Mouse (Mus musculus): Measurements from ENCODE around the gene Cog5. TPM values are rescaled to one million over a fixed set of nuclear protein-coding genes. Genes with fewer than 3 reads are reported as not detected.
A peak's percentile ranks its signal among the peaks of the same experiment; 100 is the strongest.

The Cog5 gene
- total and polyA plus RNA-seq, 3 experiments, result 27.1 to 28.4 TPM; not detected in 1

GRCm38 (mm10) chr12:31937613-31938012 lies 282.9 kb downstream of the Cog5 start:
- TF ChIP-seq CHD1 (IDR thresholded peaks at IDR 0.05; ENCODE audit: low read depth, low read length) (no peak), GATA1 (IDR thresholded peaks at IDR 0.05; ENCODE audit: low read depth, low read length) (peak; percentile 33; the same call in 1 of the 2 replicates), JUND (IDR thresholded peaks at IDR 0.05; ENCODE audit: low read depth, low read length) (no peak), CTCF (IDR thresholded peaks at IDR 0.05 in 2 of 3, conservative IDR thresholded peaks at IDR 0.05 in 1 of 3; ENCODE audit: control insufficient read depth in 1 of 3, insufficient read depth in 1 of 3, low read depth in 2 of 3, low read length in 3 of 3, poor library complexity in 1 of 3, severe bottlenecking in 1 of 3) (no peak), EP300 (IDR thresholded peaks at IDR 0.05; ENCODE audit: low read depth in 1 of 2, low read length in 2 of 2) (peak in 1 of 2 experiments; percentile 63; a peak in 1 of 4 replicates), GABPA (IDR thresholded peaks at IDR 0.05; ENCODE audit: low read depth, low read length) (no peak), CHD2 (IDR thresholded peaks at IDR 0.05; ENCODE audit: low read length) (no peak), KAT2A (conservative IDR thresholded peaks at IDR 0.05; ENCODE audit: low read depth, low read length) (no peak), MYC (IDR thresholded peaks at IDR 0.05; ENCODE audit: low read depth, low read length) (no peak), MEF2A (IDR thresholded peaks at IDR 0.05; ENCODE audit: extremely low read depth, insufficient replicate concordance, low read depth, low read length, poor library complexity, severe bottlenecking) (no peak)
- Histone ChIP-seq H3K4me3 (ENCODE audit: control insufficient read depth in 1 of 2, insufficient read depth in 1 of 2, low read depth in 2 of 2, low read length in 2 of 2) (no peak overlapping the region), H3K36me3 (ENCODE audit: control insufficient read depth in 1 of 2, insufficient read depth in 2 of 2, low read length in 2 of 2) (peaks cover 13 to 18% of the 10 kb centered on the region in 2 experiments), H3K27ac (ENCODE audit: control insufficient read depth, low read depth, low read length) (no peak overlapping the region), H3K79me2 (ENCODE audit: control insufficient read depth, insufficient read depth, low read length, poor library complexity) (no peaks in the 10 kb centered on the region), H3K27me3 (ENCODE audit: control insufficient read depth in 1 of 2, insufficient read depth in 2 of 2, low read length in 2 of 2) (no peaks in the 10 kb centered on the region), H3K4me1 (ENCODE audit: control insufficient read depth in 1 of 2, insufficient read depth in 2 of 2, low read length in 2 of 2) (peaks cover 3 to 5% of the 10 kb centered on the region in 2 experiments), H3K9ac (ENCODE audit: control insufficient read depth, low read depth, low read length, poor library complexity, severe bottlenecking) (no peak overlapping the region), H3K9me3 (replicated peaks; ENCODE audit: insufficient read depth, low read length) (no peaks in the 10 kb centered on the region)
- DNase-seq (ENCODE audit: low read depth, low spot score), result peak; percentile 18

GRCm38 (mm10) chr12:31938391-31938997 lies 283.8 kb downstream of the Cog5 start:
- Histone ChIP-seq H3K4me3 (ENCODE audit: control insufficient read depth in 1 of 2, insufficient read depth in 1 of 2, low read depth in 2 of 2, low read length in 2 of 2) (no peak overlapping the region), H3K9me3 (replicated peaks; ENCODE audit: insufficient read depth, low read length) (no peaks in the 10 kb centered on the region), H3K27ac (ENCODE audit: control insufficient read depth, low read depth, low read length) (no peak overlapping the region), H3K4me1 (ENCODE audit: control insufficient read depth in 1 of 2, insufficient read depth in 2 of 2, low read length in 2 of 2) (peaks cover 4 to 11% of the 10 kb centered on the region in 2 experiments), H3K79me2 (ENCODE audit: control insufficient read depth, insufficient read depth, low read length, poor library complexity) (no peaks in the 10 kb centered on the region), H3K36me3 (ENCODE audit: control insufficient read depth in 1 of 2, insufficient read depth in 2 of 2, low read length in 2 of 2) (peaks cover 11 to 26% of the 10 kb centered on the region in 2 experiments), H3K9ac (ENCODE audit: control insufficient read depth, low read depth, low read length, poor library complexity, severe bottlenecking) (no peak overlapping the region), H3K27me3 (ENCODE audit: control insufficient read depth in 1 of 2, insufficient read depth in 2 of 2, low read length in 2 of 2) (no peaks in the 10 kb centered on the region)
- TF ChIP-seq NRF1 (IDR thresholded peaks at IDR 0.05; ENCODE audit: insufficient read depth, low read depth, low read length, poor library complexity, severe bottlenecking) (peak; percentile 58), ETS1 (IDR thresholded peaks at IDR 0.05; ENCODE audit: low read depth, low read length) (no peak)
- DNase-seq (ENCODE audit: low read depth, low spot score), result peak; percentile 53

GRCm38 (mm10) chr12:31939026-31939425 lies 284.4 kb downstream of the Cog5 start:
- DNase-seq (ENCODE audit: low read depth, low spot score), result no peak
- Histone ChIP-seq H3K9ac (ENCODE audit: control insufficient read depth, low read depth, low read length, poor library complexity, severe bottlenecking) (no peak overlapping the region), H3K36me3 (ENCODE audit: control insufficient read depth in 1 of 2, insufficient read depth in 2 of 2, low read length in 2 of 2) (peaks cover 11 to 31% of the 10 kb centered on the region in 2 experiments), H3K9me3 (replicated peaks; ENCODE audit: insufficient read depth, low read length) (no peaks in the 10 kb centered on the region), H3K4me1 (ENCODE audit: control insufficient read depth in 1 of 2, insufficient read depth in 2 of 2, low read length in 2 of 2) (peaks cover 8 to 16% of the 10 kb centered on the region in 2 experiments), H3K27ac (ENCODE audit: control insufficient read depth, low read depth, low read length) (no peak overlapping the region), H3K27me3 (ENCODE audit: control insufficient read depth in 1 of 2, insufficient read depth in 2 of 2, low read length in 2 of 2) (no peaks in the 10 kb centered on the region), H3K79me2 (ENCODE audit: control insufficient read depth, insufficient read depth, low read length, poor library complexity) (no peaks in the 10 kb centered on the region), H3K4me3 (ENCODE audit: control insufficient read depth in 1 of 2, insufficient read depth in 1 of 2, low read depth in 2 of 2, low read length in 2 of 2) (no peak overlapping the region)
- no peak for TF ChIP-seq RAD21 (IDR thresholded peaks at IDR 0.05; ENCODE audit: low read depth, low read length)
- TF ChIP-seq TBP (IDR thresholded peaks at IDR 0.05; ENCODE audit: low read depth, low read length), result no peak
